Mouse (Mus musculus) E14TG2a.4 (cell line): ENCODE measurements at regions not wholly inside any gene's neighbourhood (a gene's known extent, or its start where the extent isn't known, plus 50 kb on each side); places are given as distances from the start of the nearest gene placed in this dataset.
"Not testable (repeated sequence)": the region's sequence is repeated elsewhere in the genome, so short reads cannot be mapped to it uniquely, and the experiment has no call there.

Experiments used
- H3K27me3 ChIP-seq: 2 replicates; pipeline ENCODE4 v1.6.1; 2014; ENCODE audit warnings: low read length, control low read depth; ENCODE audit not compliant: insufficient read depth
- H3K36me3 ChIP-seq: 2 replicates; pipeline ENCODE4 v1.6.1; 2014; ENCODE audit warnings: low read length, control low read depth; ENCODE audit not compliant: insufficient read depth
- H3K4me1 ChIP-seq: replicated peaks from 2 replicates; pipeline ENCODE4 v1.6.1; 2014; ENCODE audit warnings: low read depth, low read length, control low read depth
- H3K4me3 ChIP-seq: replicated peaks from 2 replicates; pipeline ENCODE4 v1.5.1; 2014; ENCODE audit warnings: mild to moderate bottlenecking, low read length
- H3K9me3 ChIP-seq: 2 replicates; pipeline ENCODE4 v1.6.1; 2014; ENCODE audit warnings: low read length, control low read depth
- CTCF ChIP-seq: conservative IDR thresholded peaks from 2 replicates; pipeline ENCODE4 v1.5.1; 2014; ENCODE audit warnings: low read length
- NANOG ChIP-seq: IDR thresholded peaks from 2 replicates; pipeline ENCODE4 v1.6.1; 2014; ENCODE audit warnings: borderline replicate concordance, low read length, mixed read lengths
- POU5F1 ChIP-seq: IDR thresholded peaks from 2 replicates; pipeline ENCODE4 v1.6.1; 2014; ENCODE audit warnings: low read length, borderline replicate concordance

GRCm38 (mm10) chr13:57044455-57044854 is 148.7 kb upstream of the Trpc7 start:
- H3K36me3 ChIP-seq, result no peaks in the 10 kb centered on the region
- no peaks in the 10 kb centered on the region for H3K27me3 ChIP-seq
- peaks cover 27% of the 10 kb centered on the region for H3K4me1 ChIP-seq
- no peak for TF ChIP-seq POU5F1
- TF ChIP-seq CTCF, result no peak
- no peak for TF ChIP-seq NANOG
- H3K4me3 ChIP-seq, result no peak overlapping the region
- no peaks in the 10 kb centered on the region for H3K9me3 ChIP-seq

- Histone ChIP-seq H3K9me3 (no peaks in the 10 kb centered on the region), H3K4me3 (no peak overlapping the region), H3K36me3 (no peaks in the 10 kb centered on the region), H3K4me1 (peaks cover 27% of the 10 kb centered on the region), H3K27me3 (no peaks in the 10 kb centered on the region)
- TF ChIP-seq CTCF (no peak), NANOG (no peak), POU5F1 (no peak)
These were observed 147.7 kb upstream of the Trpc7 start for GRCm38 (mm10) chr13:57043316-57043974.

GRCm38 (mm10) chr13:57042514-57042913 is 146.7 kb upstream of the Trpc7 start:
- Histone ChIP-seq H3K4me3 (no peak overlapping the region), H3K36me3 (no peaks in the 10 kb centered on the region), H3K4me1 (peaks cover 27% of the 10 kb centered on the region), H3K9me3 (no peaks in the 10 kb centered on the region), H3K27me3 (no peaks in the 10 kb centered on the region)
- TF ChIP-seq CTCF (peak; percentile 55), NANOG (no peak), POU5F1 (no peak)

- Histone ChIP-seq H3K9me3 (no peaks in the 10 kb centered on the region), H3K36me3 (no peaks in the 10 kb centered on the region), H3K4me1 (peaks cover 10% of the 10 kb centered on the region), H3K27me3 (no peaks in the 10 kb centered on the region), H3K4me3 (no peak overlapping the region)
- TF ChIP-seq CTCF (no peak), NANOG (no peak), POU5F1 (no peak)
These were observed 137.1 kb upstream of the Trpc7 start for GRCm38 (mm10) chr13:57032871-57033270.

- no peaks in the 10 kb centered on the region for H3K27me3 ChIP-seq
- H3K4me1 ChIP-seq, result peaks cover 12% of the 10 kb centered on the region
- H3K4me3 ChIP-seq, result no peak overlapping the region
- TF ChIP-seq NANOG (no peak), POU5F1 (peak; percentile 86), CTCF (no peak)
- H3K36me3 ChIP-seq, result no peaks in the 10 kb centered on the region
- H3K9me3 ChIP-seq, result no peaks in the 10 kb centered on the region
These were observed 122.0 kb upstream of the Trpc7 start for GRCm38 (mm10) chr13:57017553-57018341.

- Histone ChIP-seq H3K27me3 (no peaks in the 10 kb centered on the region), H3K4me1 (peaks cover 12% of the 10 kb centered on the region), H3K4me3 (no peak overlapping the region), H3K36me3 (no peaks in the 10 kb centered on the region), H3K9me3 (no peaks in the 10 kb centered on the region)
- TF ChIP-seq NANOG (no peak), CTCF (no peak), POU5F1 (no peak)
These were observed 120.9 kb upstream of the Trpc7 start for GRCm38 (mm10) chr13:57016465-57017272.

- peaks cover 12% of the 10 kb centered on the region for H3K9me3 ChIP-seq
- not testable (repeated sequence) for H3K4me3 ChIP-seq, H3K4me1 ChIP-seq, H3K27me3 ChIP-seq, H3K36me3 ChIP-seq
These were observed 111.4 kb upstream of the Trpc7 start for GRCm38 (mm10) chr13:57007236-57007635.

- H3K27me3 ChIP-seq, result no peaks in the 10 kb centered on the region
- no peaks in the 10 kb centered on the region for H3K36me3 ChIP-seq
- TF ChIP-seq CTCF (no peak), POU5F1 (no peak), NANOG (no peak)
- H3K9me3 ChIP-seq, result peaks cover 12% of the 10 kb centered on the region
- no peak overlapping the region for H3K4me3 ChIP-seq
- peaks cover 5% of the 10 kb centered on the region; the same call in 1 of the 2 replicates for H3K4me1 ChIP-seq
These were observed 107.9 kb upstream of the Trpc7 start for GRCm38 (mm10) chr13:57003565-57004132.
